Mouse (Mus musculus): ENCODE results near the gene Wwtr1. TPM values are rescaled to one million over a fixed set of nuclear protein-coding genes. Genes with fewer than 3 reads are reported as not detected.
A peak's percentile ranks its signal among the peaks of the same experiment; 100 is the strongest.

Gene Wwtr1
- 0.17 TPM in 1 of 2 replicates, not detected in the other for polyA plus RNA-seq (2012; ENCODE audit: insufficient read depth, low replicate concordance)

- TF ChIP-seq GATA1 (IDR thresholded peaks at IDR 0.05; ENCODE audit: borderline replicate concordance, low read length) (no peak), FLI1 (IDR thresholded peaks at IDR 0.05; ENCODE audit: low read length) (no peak)
- peaks cover 22% of the 10 kb centered on the region for H3K9me3 ChIP-seq
- peak within 1 kb of the TSS; percentile 92 for H3K4me3 ChIP-seq (replicated peaks)
- H3K36me3 ChIP-seq (replicated peaks; ENCODE audit: low read length) = no peaks in the 10 kb centered on the region
- peaks cover 61% of the 10 kb centered on the region for H3K27me3 ChIP-seq (replicated peaks)
- H3K4me1 ChIP-seq = peaks cover 21% of the 10 kb centered on the region
Observed at GRCm38 (mm10) chr3:57575660-57576055, at the start of gene Wwtr1. Gene Wwtr1, minus strand, starts transcription at chr3:57575910.

DNA sequence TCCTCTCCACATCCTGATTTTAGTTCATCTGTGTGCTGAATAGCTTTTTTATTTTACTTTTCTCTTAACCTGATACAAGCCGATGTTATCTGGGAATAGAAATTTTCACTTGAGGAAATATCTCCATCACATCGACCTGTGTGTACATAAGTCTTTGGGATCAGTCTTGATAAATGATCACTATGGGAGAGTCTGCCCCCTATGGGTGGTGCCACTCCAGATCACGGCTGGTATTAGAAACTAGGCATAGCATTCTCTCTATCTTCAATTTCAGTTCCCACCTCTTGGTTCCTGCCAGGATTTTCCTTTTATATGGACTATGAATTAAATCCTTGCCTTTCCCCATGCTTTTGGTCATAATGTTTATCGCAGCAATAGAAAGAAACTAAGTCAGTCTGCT, 44.0 kb upstream of the Wwtr1 start:
- H3K27me3 ChIP-seq (replicated peaks) = no peaks in the 10 kb centered on the region
- no peak overlapping the region for H3K4me3 ChIP-seq (replicated peaks)
- H3K4me1 ChIP-seq = no peaks in the 10 kb centered on the region
- H3K9me3 ChIP-seq = no peaks in the 10 kb centered on the region
- H3K36me3 ChIP-seq (replicated peaks; ENCODE audit: low read length) = no peaks in the 10 kb centered on the region
- TF ChIP-seq FLI1 (IDR thresholded peaks at IDR 0.05; ENCODE audit: low read length) (no peak), GATA1 (IDR thresholded peaks at IDR 0.05; ENCODE audit: borderline replicate concordance, low read length) (no peak)

DNA sequence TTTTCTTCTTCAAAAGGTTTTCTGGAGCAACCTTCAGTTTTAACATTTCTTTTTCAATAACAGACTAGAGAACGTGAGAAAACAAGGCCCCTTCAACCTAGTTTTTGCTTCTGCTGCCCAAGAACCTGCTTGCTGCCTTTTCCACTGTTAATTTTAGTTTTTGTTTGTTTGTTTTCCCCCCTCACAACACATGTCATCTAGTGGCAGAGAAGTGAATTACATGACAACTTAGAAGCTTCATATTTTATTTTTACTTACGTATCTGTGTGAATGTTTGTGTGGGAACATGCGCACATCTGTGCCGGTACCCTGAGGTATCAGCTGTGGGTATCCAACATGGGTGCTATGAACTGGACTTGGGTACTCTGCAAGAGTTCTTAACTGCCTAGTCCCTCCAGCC, 39.9 kb upstream of the Wwtr1 start:
- Histone ChIP-seq H3K36me3 (replicated peaks; ENCODE audit: low read length) (no peaks in the 10 kb centered on the region), H3K4me3 (replicated peaks) (no peak overlapping the region), H3K9me3 (no peaks in the 10 kb centered on the region), H3K27me3 (replicated peaks) (no peaks in the 10 kb centered on the region), H3K4me1 (no peaks in the 10 kb centered on the region)
- no peak for TF ChIP-seq GATA1 (IDR thresholded peaks at IDR 0.05; ENCODE audit: borderline replicate concordance, low read length)
- TF ChIP-seq FLI1 (IDR thresholded peaks at IDR 0.05; ENCODE audit: low read length) = no peak

GRCm38 (mm10) chr3:57612430-57612997, 36.8 kb upstream of the Wwtr1 start:
- H3K36me3 ChIP-seq (replicated peaks; ENCODE audit: low read length) = no peaks in the 10 kb centered on the region
- TF ChIP-seq FLI1 (IDR thresholded peaks at IDR 0.05; ENCODE audit: low read length) (no peak), GATA1 (IDR thresholded peaks at IDR 0.05; ENCODE audit: borderline replicate concordance, low read length) (no peak)
- H3K9me3 ChIP-seq = no peaks in the 10 kb centered on the region; the same call in 1 of the 2 replicates
- H3K4me3 ChIP-seq (replicated peaks) = no peak overlapping the region
- no peaks in the 10 kb centered on the region for H3K4me1 ChIP-seq
- no peaks in the 10 kb centered on the region for H3K27me3 ChIP-seq (replicated peaks)

DNA sequence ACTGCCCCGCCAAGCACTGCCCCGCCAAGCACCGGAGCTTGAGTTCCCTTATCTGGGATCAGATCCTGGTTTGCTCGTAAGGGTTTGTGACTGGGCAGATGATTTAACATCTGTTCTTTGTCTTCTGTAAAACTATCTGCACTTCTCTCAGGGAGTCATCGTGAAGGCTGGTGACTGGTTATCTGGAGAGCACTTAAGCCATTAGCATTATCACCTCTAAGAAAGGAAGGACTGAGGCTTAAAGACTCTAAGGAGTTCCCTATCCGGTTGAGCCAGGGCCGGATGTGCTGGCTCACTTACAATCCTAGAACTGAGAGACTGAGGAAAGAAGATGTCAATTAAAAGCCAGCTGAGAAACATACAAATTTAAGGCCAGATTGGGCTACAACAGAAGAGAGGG, 36.1 kb upstream of the Wwtr1 start:
- Histone ChIP-seq H3K9me3 (no peaks in the 10 kb centered on the region; the same call in 1 of the 2 replicates), H3K36me3 (replicated peaks; ENCODE audit: low read length) (no peaks in the 10 kb centered on the region), H3K4me3 (replicated peaks) (no peak overlapping the region), H3K27me3 (replicated peaks) (no peaks in the 10 kb centered on the region), H3K4me1 (no peaks in the 10 kb centered on the region)
- no peak for TF ChIP-seq FLI1 (IDR thresholded peaks at IDR 0.05; ENCODE audit: low read length)
- TF ChIP-seq GATA1 (IDR thresholded peaks at IDR 0.05; ENCODE audit: borderline replicate concordance, low read length) = no peak

DNA sequence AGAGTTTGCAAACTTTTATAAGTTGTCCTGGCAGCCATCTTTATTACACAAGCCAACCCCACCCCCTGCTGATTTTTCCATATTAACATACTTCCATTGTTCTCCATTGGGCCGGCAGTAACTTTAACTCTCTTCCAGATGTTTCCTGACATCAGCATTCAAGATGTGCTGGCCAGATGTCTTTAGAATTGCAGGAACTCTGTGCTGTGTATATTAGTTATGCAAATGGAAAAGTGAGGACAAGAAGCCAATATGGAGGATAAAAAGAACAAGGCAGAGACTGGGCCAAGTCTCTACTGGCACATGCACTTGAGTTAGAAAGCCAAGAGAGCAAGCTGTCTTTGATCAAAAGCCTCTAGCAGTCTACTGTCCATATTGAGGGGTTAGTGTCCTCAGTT, 28.9 kb upstream of the Wwtr1 start:
- Histone ChIP-seq H3K27me3 (replicated peaks) (no peaks in the 10 kb centered on the region), H3K4me3 (replicated peaks) (no peak overlapping the region), H3K4me1 (no peaks in the 10 kb centered on the region), H3K9me3 (no peaks in the 10 kb centered on the region), H3K36me3 (replicated peaks; ENCODE audit: low read length) (no peaks in the 10 kb centered on the region)
- no peak for TF ChIP-seq FLI1 (IDR thresholded peaks at IDR 0.05; ENCODE audit: low read length)
- no peak for TF ChIP-seq GATA1 (IDR thresholded peaks at IDR 0.05; ENCODE audit: borderline replicate concordance, low read length)

- Histone ChIP-seq H3K4me1 (no peaks in the 10 kb centered on the region), H3K36me3 (replicated peaks; ENCODE audit: low read length) (no peaks in the 10 kb centered on the region), H3K9me3 (no peaks in the 10 kb centered on the region), H3K27me3 (replicated peaks) (no peaks in the 10 kb centered on the region), H3K4me3 (replicated peaks) (no peak overlapping the region)
- TF ChIP-seq FLI1 (IDR thresholded peaks at IDR 0.05; ENCODE audit: low read length) = no peak
- TF ChIP-seq GATA1 (IDR thresholded peaks at IDR 0.05; ENCODE audit: borderline replicate concordance, low read length) = no peak
Observed at GRCm38 (mm10) chr3:57603891-57604617, 28.3 kb upstream of the Wwtr1 start.

DNA sequence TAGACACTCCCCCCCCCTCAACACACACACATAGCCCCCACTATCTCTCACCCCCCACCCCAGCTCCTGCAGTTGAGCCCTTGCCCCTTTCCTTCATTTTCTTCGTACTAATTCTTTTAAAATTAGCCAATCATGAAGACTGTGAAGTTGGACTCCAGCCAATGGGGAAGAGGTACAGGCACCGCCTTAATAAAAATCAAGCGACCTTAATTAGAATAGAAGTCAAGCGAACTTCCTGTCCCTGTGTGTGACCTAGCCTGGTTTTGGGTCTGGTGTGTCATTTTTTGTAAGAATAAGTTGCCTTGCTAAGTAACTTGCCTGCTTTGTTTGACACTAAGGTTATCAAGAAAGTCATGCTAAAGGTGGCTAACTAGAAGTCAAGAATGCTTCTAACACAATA, 26.9 kb upstream of the Wwtr1 start:
- H3K9me3 ChIP-seq = no peaks in the 10 kb centered on the region
- no peak for TF ChIP-seq FLI1 (IDR thresholded peaks at IDR 0.05; ENCODE audit: low read length)
- TF ChIP-seq GATA1 (IDR thresholded peaks at IDR 0.05; ENCODE audit: borderline replicate concordance, low read length) = no peak
- H3K36me3 ChIP-seq (replicated peaks; ENCODE audit: low read length) = no peaks in the 10 kb centered on the region
- no peak overlapping the region for H3K4me3 ChIP-seq (replicated peaks)
- H3K27me3 ChIP-seq (replicated peaks) = no peaks in the 10 kb centered on the region
- no peaks in the 10 kb centered on the region for H3K4me1 ChIP-seq

DNA sequence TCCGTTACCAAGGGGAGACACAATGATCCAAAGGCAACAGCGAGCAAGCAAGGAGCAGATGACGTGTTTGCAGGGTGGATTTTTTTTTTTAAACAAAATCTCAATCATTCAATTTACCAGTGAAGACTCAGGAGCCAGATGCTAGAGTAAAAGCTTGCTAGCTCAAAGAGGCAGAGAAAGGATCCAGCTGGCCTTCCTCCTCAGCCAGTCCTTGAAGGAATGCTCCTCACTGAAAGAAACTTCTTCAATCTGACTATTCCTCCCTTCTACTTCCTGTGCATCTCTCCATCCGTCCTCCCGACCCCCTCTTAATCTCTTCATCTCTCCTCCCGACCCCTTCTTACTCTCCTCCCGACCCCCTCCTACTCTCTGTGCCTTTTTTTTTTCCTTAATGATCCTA, 20.9 kb upstream of the Wwtr1 start:
- no peaks in the 10 kb centered on the region for H3K36me3 ChIP-seq (replicated peaks; ENCODE audit: low read length)
- TF ChIP-seq GATA1 (IDR thresholded peaks at IDR 0.05; ENCODE audit: borderline replicate concordance, low read length) (no peak), FLI1 (IDR thresholded peaks at IDR 0.05; ENCODE audit: low read length) (no peak)

DNA sequence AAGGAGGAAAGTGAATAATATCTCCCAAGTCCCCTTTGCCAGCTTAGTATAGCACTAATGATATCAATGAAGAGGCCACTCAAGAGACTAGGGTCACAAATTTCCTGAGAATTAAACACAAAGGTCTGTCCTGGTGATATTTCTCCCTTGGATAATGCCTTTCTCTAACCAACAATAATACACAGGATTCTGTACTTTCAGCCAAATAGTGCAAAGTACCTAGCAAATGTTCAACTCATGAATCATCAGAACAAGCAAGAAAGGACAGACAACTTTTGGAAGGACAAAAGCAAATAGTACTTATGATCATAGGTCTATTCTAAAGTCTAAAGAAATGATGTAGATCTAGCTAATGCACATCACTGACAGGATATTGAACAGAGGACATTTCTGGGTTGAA, 19.8 kb upstream of the Wwtr1 start:
- 0 out of 2 replicates have a peak, but pooled peaks cover 3% of the 10 kb centered on the region for H3K9me3 ChIP-seq
- no peak overlapping the region for H3K4me3 ChIP-seq (replicated peaks)
- H3K4me1 ChIP-seq = no peaks in the 10 kb centered on the region
- TF ChIP-seq FLI1 (IDR thresholded peaks at IDR 0.05; ENCODE audit: low read length) (no peak), GATA1 (IDR thresholded peaks at IDR 0.05; ENCODE audit: borderline replicate concordance, low read length) (no peak)
- H3K36me3 ChIP-seq (replicated peaks; ENCODE audit: low read length) = no peaks in the 10 kb centered on the region
- H3K27me3 ChIP-seq (replicated peaks) = no peaks in the 10 kb centered on the region

More for the DNA sequence above, 20.9 kb upstream of the Wwtr1 start:
- H3K4me3 ChIP-seq (replicated peaks) = no peak overlapping the region
- H3K9me3 ChIP-seq = 0 out of 2 replicates have a peak, but pooled peaks cover 3% of the 10 kb centered on the region
- H3K4me1 ChIP-seq = no peaks in the 10 kb centered on the region
- no peaks in the 10 kb centered on the region for H3K27me3 ChIP-seq (replicated peaks)
